Mouse (Mus musculus) cerebellum, adult 8-10 months (tissue): ENCODE results near the gene Endou.

ENCODE experiments used
- DNase-seq: peaks from one replicate; pipeline ENCODE4 v3.0.0; 2022

Endou gene

DNA sequence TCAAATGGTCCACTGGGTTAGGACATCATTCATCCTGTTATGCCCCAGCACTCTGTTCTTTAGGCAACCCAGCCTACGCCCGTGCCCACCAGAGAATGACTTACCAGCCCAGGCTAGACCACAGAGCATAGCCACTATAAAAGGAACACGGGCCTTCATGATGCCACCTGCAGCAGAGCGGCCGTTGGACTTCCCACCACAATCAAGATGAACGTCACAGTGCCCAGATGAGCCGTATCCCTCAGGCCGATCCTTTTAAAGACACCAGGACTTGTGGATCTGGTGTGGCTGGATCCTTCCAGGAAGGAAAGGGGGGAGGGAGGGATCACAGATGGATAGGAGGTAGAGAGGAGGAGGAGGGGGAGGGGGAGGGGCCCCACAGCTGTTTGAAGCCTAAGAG lies at the start of gene Endou:
Gene Endou (minus strand): TSS at position 229 of the 400 bp plus-strand sequence.
- no peak for DNase-seq

DNA sequence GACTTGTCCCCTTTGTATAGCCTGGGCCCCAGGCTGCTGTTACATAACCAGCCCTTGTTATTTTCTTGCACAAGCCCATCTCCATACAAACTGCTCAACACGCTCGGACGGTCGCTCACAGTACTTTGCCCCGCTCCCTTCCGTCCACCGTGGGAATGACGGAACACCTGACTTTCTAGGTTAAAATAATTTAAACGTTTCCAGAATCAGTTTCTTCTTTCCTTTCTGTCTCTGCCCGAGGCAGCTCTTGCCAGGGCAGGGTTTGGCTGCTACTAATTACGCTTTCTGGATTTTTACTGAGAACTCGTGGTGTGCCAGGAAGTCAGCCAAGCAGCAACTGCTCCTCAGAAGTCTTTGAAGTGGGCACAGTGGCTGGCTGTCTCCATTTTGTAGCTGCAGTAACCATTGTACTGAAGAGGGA lies 49.5 kb upstream of the Endou start:
- DNase-seq = no peak

DNA sequence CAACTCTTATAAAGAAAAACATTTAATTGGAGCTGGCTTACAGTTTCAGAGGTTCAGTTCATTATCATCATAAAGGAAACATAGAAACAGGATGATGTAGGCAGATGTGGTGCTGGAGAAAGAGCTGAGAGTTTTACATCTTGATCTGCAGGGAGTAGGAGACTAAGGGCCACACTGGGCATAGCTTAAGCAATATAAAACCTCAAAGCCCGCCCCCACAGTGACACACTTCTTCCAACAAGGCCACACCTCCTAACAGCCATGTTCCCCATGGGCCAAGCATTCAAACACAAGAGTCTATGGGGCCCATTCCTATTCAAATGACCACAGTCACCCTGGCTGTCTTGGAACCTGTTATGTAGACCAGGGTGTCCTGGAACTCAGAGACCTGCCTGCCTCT lies 48.4 kb upstream of the Endou start:
- no peak for DNase-seq

DNA sequence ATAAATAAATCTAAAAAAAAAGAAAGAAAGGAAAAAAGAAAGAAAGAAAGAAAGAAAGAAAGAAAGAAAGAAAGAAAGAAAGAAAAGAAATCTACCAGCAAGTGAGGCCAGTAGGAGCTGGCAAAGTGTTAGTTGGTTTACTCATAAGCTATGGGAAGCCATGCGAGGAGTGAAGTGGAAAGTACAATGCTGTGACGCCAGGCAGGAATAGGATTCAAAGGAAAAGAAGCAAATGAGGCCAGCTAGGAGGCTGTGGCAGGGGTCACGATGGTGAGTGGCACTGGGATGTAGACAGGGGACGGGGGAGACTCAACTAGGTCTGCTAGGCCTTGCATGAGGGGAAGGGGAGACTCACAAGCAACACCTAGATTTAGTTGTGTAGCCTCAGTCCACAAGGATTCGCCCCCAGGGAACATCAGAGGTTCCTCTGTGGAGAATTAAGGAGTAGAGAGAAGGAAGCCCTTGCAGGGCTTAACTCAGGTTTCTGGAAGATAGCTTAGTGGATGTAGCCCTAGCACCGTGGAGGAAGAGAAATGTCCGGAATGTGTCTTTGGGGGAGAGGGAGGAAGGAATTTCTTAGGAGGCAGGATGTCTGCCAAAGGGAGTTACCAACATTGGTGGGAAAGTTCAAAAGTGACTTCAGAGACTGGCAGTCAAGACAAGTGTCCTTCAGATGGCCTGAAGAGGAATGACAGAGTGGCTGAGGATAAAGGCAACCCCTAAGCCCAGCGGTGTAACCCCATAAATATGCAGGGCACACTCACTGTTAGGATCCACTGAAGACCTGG lies 47.4 kb upstream of the Endou start, which contains the start of gene Slc48a1:
Gene Slc48a1 (plus strand): TSS at position 210 of the 788 bp plus-strand sequence.
- no peak for DNase-seq

DNA sequence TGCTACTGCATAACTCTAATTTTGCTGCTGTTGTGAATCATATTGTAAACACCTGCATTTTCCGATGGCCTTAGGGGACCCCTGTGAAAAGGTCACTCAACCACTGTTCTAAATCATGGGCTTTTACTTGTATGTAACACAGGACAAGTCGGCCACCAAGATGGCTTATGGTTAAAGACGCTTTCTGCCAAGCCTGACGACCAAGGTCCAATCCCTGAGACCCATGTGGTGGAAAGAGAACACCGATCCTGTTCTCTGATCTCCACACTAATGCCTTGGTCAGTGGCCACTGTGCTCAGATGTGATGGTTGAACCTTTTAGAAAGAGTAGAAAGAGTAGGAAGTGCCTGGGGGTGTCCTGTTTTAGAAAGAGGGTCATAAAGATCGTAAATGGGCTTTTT lies 45.8 kb upstream of the Endou start:
- no peak for DNase-seq

DNA sequence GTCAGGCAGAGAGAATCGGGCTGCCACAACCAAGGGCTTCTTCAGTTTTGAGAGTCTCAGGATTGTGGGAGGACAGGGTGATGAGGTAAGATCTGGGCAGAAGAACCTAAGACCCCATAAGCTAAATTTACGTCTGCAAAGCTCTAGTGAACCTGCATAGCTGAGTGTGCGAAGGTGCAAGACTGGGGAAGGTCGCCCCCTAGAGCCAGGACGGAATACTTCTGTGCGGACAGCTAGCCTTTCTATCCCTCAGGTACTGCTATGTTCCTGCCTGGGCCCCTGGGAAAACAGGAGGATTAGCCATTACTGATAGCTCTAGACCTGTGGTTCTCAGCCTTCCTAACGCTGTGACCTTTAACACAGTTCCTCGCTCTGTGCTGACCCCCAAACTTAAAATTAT lies 45.4 kb upstream of the Endou start:
- peak; percentile 65 for DNase-seq

DNA sequence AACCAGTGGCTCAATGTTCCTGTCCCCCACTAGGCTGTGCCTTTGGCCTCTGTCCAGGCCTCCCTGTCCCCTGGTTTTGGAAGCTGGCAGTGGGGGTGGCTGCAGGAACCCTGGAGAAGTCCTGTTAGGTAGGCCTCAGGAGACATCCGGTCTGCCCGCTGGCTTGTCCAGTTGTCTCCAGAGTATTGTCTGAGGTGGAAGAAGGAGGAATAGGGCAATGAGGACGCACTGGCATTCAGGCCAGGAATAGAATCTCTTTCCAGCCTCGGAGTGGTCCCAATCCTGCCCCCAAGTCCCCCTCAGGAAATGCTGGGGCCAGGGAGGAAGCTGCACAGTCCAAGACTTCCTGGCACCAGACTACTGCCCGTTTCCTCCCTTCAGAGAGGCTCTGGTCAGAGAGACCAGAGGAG lies 42.8 kb upstream of the Endou start:
- no peak for DNase-seq

DNA sequence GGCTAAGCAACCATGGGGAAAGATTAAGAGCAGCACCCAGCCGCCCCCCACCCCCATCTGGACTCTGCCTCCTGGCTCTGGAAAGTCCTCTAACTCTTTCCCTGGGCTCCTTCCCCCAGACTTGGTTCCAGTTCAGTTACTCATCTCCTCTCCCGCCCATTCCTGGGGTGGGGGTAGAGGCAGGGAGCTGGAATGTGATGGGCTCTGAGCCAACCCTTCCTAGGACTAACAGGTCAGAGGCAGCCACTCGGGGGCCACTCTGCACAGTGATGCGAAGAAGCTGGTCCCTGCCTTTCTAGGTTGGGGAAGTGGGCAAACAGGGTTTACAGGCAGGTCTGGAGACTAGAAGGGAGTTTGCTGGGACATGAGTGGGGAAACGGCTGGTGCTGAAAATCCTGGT lies 42.0 kb upstream of the Endou start:
- DNase-seq = no peak

DNA sequence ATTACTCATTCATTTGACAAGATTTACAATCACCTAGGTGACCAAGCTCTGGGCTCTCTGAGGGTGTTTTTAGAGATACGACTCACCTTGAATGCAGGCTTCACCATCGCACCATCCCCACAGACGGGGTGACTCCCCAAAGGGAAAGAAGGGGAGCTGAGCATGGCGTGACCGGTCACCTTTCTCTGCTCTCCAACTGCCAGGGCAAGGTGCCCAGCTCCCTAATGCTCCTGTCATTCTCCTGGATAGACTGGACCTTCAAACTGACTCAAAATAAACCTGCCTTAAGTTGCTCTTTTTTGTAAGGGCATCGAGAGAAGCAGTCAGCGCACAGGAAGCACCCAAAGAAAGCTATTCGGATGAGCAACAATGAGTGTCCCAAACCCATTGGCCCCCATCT lies 39.1 kb upstream of the Endou start:
- DNase-seq = no peak

DNA sequence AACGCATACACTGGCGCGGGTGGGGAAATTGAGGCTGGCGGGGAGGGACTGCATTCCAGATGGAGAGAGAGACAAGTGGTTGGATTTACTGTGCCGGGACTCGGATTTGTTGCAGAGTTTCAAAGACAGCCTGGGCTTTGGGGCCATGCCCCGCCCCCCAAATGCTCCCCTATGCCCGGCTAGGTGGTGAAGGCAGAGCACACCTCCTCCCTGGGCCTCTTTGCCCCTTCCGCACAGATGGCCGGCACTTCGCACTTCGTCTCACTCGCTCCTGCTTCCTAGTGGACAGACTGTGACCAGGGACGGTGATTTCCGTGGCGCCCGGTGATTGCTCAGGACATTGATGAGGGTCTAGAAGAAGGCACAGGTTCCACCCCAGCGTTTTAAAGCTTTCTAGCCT lies 37.1 kb upstream of the Endou start:
- no peak for DNase-seq

DNA sequence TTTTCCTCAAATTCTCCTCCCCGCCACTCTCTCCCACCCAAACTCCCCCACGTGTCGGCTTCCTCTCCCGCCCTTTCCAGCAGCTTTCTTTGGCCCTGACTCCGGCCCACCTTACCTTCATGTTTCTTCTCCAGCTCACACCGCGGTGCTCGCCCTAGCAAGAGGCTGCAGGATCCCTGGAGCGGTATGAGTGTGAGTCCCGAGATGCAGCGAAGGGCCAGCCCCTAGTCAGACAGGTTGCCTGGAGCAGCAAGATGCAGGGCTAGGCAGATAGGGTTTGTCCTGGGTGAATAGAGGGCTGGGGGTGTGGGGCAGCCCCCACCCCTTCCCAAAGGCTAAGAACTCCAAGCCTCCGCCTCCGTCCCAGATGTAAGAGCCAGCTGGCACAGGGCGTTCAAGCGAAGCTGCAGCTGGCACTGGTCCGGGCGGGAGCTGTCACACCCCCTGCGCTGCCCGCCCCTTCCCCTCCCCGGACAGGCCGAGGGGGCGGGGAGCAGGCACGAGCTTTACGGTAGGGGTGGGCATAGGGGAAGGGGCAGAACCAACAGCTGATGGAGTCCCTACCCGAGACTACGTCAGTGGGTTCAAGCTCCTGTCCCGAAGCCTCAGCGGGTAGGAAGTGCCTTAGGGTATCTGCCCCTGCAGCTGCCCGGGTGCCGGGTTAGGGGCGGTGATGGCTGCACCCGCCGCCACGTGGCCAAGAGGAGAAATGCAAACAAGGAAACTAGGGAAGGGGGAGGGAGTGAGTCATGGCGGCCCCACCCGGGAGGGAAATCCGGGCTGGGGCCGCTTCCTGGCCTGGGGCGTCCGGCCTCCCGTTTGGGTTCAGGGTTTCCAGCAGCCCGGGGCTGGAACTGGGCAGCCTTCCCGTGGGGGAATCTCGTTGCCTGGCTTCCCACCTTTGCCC lies 36.4 kb upstream of the Endou start, which contains the start of gene Rapgef3:
Gene Rapgef3 (minus strand): TSS at position 693 of the 907 bp plus-strand sequence.
- peak; percentile 39 for DNase-seq

DNA sequence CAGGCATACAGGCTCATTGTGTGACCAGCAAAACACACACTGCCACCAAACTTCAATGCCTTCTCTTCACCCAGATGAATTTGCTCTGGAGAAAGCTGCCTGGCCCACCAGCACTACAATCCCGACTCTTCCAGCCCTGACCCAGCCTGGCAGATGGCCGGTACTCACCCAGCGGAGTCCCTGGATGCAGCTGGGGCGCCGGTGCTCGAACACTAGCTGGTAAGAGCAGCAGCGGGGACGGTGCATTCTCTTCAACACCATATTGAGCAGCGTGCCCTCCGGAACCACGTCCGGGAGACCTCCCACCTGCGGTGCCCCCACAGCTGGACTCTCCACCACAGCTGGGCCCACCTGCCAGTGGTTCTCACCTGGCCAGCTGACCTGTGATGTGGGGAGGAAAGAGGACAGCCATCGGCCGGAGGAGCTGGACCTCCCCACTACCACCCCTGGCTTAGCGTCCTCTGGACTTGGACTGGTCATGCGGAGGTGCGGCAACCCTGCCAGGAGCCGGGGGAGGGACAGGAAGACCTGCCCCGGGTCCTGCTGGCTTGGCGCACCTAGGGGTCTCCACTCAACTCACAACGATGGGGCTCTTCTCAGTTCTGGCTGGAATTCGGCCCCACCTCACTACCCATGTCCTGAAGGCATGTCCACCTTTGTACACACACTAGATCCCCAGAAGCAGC lies 35.6 kb upstream of the Endou start:
- DNase-seq = no peak

DNA sequence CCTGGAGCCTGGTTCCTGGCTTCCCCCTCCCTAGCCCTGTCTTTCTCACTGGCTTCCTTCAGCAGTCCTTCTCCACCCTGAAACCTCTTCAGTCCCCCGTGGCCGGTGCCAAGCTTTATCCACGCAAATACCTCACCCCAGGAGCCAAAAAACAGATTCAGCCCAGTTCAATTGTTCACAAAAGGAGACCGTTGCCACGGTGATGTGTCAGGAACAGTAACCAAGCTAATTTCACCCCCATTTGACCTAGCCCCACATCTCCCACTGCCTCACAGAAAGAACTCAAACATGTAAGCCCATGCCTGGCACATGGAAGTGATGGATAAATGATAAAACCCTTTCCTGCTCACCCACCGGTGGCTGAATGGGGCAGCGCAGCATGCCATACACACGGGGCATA lies 35.1 kb upstream of the Endou start:
- no peak for DNase-seq

DNA sequence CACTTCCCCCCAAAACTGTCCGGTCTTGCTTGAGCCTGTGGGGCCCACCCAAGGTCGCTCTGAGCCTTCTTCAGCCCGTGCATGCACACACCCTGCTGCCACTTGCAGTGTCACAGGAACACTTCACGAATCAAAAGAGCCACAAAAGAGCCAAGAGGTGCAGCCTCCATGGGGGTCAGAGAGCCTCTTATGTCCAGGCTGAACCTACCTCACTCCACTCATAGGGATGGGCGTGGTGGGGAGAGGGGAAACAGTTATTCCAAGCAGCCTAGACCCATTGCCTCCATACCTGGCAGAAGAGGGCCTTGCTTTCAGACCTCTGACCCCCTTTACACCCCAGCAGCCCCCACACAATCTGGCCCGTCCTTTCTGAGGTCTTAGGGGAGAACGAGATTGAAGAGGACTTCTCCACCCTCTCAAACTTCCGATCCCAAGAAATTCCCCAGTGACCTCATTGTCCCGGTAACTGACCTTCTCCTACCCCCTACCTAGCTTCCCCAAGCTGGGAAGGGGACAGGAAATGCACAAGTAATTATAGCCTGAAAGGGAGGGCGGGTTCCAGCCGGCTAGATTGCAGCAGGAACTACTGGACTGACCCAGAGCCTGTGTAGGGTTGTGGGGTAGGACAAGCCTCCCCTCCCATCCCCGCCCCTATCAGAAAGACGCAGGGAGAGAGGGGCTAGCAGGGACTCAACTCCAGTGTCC lies 34.1 kb upstream of the Endou start:
- no peak for DNase-seq

DNA sequence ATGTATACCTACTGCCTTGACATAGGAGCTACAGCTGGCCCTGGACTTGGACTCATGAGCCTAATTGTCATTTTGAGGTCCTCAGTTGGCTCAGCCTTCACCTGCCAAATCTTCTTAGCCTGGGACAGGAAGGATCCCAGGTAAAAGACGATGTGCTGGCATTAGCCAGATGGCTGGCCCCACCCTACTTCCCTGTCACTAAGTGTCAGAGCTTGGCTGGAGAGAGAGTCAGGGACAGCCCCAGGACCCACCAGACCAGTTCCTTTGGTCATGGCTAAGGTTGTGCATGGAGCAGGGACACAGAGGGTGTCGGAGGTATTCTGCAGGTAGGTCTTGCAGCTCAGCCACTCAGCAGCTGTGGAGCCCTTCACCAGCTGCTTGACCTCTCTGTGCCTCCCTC lies 33.4 kb upstream of the Endou start:
- no peak for DNase-seq

DNA sequence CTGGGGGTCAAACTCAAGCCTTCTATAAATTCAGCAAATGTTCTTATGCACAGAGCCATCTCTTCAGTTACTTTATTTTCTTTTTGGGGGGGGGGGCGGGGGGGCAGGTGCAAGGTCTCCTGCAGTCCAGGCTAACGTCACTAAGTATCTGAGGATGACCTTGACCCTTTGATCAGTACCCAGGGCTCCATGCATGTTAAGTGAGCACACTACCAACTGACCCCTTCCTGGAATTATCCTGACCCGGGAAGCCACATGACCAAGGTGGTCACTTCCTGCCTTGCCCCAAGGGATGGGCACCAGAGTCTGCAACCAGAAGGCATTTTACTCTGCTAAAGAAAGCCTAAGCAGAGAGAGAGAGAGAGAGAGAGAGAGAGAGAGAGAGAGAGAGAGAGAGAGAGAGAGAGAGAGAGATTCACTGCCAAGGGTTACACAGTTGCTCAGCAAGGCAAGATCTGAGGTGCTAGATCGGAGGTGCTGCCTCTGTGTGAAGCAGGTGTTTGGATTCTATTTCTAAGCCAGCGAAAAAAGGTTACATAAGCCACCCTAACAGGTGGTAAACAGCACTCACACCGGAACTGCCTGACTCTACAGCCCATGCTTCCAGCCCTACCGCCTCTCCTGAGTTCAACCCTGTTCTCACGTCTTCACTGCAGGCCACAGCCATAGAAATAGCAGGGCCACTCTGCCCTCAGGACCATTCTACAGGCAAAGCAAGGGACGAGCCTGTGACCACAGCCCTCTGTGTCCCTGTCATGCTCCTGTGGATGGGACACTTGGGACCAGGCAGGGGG lies 32.3 kb upstream of the Endou start:
- no peak for DNase-seq

DNA sequence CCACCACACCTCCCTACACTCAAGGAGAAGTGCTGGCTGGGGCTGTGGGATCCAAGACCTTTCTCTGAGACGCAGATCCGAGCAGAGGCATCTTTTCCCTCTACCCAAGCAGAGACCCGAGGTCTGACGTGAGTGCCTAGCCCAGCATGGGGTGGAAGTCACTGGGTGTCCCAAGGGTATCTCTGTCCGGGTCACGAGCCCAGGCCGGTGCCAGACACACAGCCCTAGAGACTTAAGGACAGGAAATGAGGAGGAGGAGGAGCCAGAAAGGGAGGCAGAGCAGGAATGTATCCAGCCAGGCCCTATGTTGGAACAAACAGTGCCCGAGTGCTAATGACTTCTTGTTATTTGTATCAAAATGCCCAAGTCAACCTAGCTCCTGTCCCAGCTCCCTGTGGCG lies 31.6 kb upstream of the Endou start:
- DNase-seq = no peak

DNA sequence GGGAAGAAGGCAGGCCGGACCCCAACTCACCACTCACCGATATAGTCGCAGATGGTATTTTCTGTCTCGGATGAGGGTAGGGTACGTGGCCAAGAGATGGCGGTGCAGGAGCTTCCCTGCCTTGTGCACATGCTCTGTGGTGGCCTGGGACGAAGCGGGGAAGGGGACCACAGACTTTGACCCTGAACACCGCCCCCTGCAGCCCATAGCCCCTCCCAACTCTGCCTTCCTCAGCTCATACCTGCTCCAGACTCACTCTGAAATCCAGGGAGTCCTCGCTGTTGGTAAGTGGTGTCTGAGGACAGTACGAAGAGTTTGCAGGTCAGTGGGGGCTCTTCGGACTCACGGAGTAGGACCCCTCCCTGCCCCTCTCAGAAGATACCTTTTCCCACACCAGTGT lies 30.3 kb upstream of the Endou start:
- no peak for DNase-seq

DNA sequence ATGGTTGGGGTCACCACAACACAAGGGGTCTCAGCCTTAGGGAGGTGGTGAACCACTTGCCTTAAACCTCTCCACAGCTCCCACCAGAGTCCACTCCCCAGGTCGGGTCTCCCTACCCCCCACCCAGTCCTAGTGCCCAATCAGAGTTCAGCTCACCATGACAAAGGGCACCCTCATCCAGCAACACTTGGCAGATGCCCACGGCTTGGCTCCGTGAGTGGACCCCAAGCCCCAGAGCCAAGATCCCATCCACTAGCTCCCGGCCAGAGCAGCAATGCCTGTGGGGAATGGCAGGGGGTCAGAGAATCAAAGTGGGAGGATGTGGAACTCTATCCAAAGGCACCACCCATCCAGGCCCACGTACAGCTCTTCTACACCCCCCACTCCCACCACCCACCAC lies 29.8 kb upstream of the Endou start:
- no peak for DNase-seq

DNA sequence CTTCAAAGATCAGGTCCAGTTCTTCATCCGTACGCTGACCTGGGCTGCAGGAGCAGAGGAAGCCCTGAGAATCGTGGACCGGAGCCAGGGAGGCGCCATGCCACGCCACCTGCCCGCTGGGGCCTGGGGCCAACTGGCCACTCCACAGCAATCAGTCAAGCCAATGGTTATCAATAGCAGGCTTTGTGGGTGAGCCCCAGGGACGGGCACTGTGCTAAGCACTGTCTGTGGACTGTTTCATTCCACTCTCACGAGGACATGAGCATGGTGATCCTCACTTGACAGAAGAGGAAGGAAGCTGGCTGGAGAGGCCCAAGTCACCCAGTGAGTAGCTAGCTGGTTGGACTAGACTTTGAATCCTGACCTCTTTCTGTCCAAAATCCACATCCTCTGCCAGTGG lies 28.9 kb upstream of the Endou start:
- DNase-seq = peak; percentile 65

DNA sequence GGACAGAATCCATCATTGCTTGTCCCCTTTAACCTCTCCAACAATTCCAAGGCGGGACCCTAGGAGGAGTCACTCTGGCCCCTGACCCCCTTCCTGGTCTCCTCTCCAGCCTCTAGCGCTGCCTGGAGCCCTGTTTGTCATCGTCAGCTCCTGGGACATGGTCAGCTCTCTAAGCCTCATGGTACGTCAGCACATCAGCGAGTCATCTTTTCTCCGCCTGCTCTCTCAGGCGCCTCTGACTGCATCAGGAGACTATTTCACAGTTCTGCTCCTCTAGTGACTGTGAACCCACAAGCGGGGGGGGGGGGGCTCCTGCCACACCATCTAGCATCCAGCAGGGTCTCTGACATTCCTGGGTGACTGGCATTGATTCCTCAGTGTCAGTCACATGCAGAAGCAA lies 24.2 kb upstream of the Endou start:
- no peak for DNase-seq

DNA sequence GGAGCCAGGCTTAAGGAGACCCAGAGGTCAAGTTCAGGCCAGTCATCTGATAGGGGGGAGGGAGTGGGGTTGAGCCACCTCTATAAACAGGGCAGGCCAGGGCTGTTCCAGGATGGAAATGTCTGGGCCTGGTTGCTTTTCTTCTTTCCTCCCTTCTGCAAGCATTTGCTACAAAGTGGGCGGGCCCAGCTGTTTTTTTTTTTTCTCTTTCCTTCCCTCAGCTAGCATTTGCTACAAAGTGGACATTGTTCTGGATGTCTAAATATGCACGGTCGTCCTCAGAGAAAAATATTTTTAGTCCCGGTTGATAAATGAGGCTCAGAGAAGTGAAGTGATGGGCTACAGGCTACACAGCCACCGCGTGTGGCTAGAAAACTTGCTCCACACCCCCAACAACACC lies 23.3 kb upstream of the Endou start:
- DNase-seq = no peak
